Mouse (Mus musculus): ENCODE measurements around the gene Zfp865. TPM values are rescaled to one million over a fixed set of nuclear protein-coding genes. Genes with fewer than 3 reads are reported as not detected.

Gene Zfp865
- total RNA-seq, 2 experiments from 2014 or later = 11.5 to 14.0 TPM

- DNase-seq = no peak
These were observed 60.6 kb downstream of the Zfp865 start for GRCm38 (mm10) chr7:5080815-5081214.

- no peak for DNase-seq
These were observed 61.1 kb downstream of the Zfp865 start for GRCm38 (mm10) chr7:5081241-5081640.

GRCm38 (mm10) chr7:5081939-5082338, 61.8 kb downstream of the Zfp865 start:
- DNase-seq = no peak

DNA sequence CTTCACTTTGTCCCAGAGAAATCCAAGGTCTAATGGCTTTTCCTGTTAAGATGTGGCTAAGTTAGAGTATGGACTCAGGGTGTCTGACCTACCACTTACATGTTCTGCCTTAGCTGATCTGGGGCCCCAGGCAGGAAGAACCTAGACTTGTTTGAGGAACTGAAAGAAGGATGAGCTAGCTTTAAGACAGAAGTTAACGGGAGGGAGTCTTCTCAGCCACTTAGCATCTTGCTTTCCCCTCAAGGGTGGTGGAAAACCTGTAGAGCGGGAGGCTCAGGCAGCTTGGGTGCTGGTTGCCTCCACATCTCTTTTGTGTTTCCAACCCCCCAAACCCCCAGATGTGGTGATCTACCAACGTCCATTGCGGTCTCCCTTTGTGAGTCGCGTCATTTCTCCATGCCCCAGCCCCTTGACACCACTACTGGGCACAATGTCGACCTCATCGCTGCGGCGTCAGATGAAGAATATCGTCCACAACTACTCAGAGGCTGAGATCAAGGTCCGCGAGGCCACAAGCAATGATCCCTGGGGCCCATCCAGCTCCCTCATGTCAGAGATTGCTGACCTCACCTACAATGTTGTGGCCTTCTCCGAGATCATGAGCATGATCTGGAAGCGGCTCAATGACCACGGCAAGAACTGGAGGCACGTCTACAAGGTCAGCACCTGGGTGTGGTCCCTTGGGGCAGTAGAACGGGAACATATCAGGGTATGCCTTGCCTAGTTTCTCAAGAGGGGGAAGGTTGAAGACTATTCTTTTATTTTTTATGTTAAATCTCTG, 63.3 kb downstream of the Zfp865 start:
- DNase-seq = peak in 1 of 2 experiments; percentile 43

GRCm38 (mm10) chr7:5085512-5085911, 65.3 kb downstream of the Zfp865 start:
- DNase-seq = no peak

Other genes starting within 250 kb of the Zfp865 start
- gene Fam71e2, start 249.1 kb upstream of the Zfp865 start, total RNA-seq (2021) = not detected
- not detected for gene Il11, start 237.5 kb upstream of the Zfp865 start, total RNA-seq (2021)
- gene Tmem190, start 237.4 kb upstream of the Zfp865 start, total RNA-seq (2021) = not detected
- gene Tmem238, start 230.7 kb upstream of the Zfp865 start, total RNA-seq (2021) = 1 to 10 TPM; 2.4 to 5.4 TPM
- gene Rpl28, start 227.5 kb upstream of the Zfp865 start, total RNA-seq (2021) = 100 to 1,000 TPM; 468 to 578 TPM
- 100 to 1,000 TPM in 1 of 2 experiments, 10 to 100 TPM in 1; 93.4 to 105 TPM for gene Ube2s, start 207.8 kb upstream of the Zfp865 start, total RNA-seq (2021)
- not detected for gene Shisa7, start 175.7 kb upstream of the Zfp865 start, total RNA-seq (2021)
- 1 to 10 TPM; 3.5 to 6.3 TPM for gene Isoc2b, start 150.1 kb upstream of the Zfp865 start, total RNA-seq (2021)
- 10 to 100 TPM; 55.3 to 57.3 TPM for gene Isoc2a, start 143.2 kb upstream of the Zfp865 start, total RNA-seq (2021)
- gene Gm36210, start 113.9 kb upstream of the Zfp865 start, total RNA-seq (2021) = not detected
- 1 to 10 TPM; 5.3 to 6.4 TPM for gene Zfp628, start 105.2 kb upstream of the Zfp865 start, total RNA-seq (2021)
- gene Nat14, start 98.3 kb upstream of the Zfp865 start, total RNA-seq (2021) = 1 to 10 TPM; 4.2 to 6.1 TPM
- gene Ssc5d, start 94.6 kb upstream of the Zfp865 start, total RNA-seq (2021) = 1 to 10 TPM; 2.0 to 2.4 TPM
- 10 to 100 TPM; 25.9 to 30.0 TPM for gene Sbk2, start 56.0 kb upstream of the Zfp865 start, total RNA-seq (2021)
- 10 to 100 TPM; 37.3 to 39.0 TPM for gene Sbk3, start 49.2 kb upstream of the Zfp865 start, total RNA-seq (2021)
- 10 to 100 TPM; 11.0 to 12.6 TPM for gene Zfp579, start 24.2 kb upstream of the Zfp865 start, total RNA-seq (2021)
- gene Zfp524, start 6.0 kb upstream of the Zfp865 start, total RNA-seq (2021) = 10 to 100 TPM in 1 of 2 experiments, 1 to 10 TPM in 1; 9.2 to 11.8 TPM
- 10 to 100 TPM; 16.2 to 17.0 TPM for gene Fiz1, start 5.7 kb upstream of the Zfp865 start, total RNA-seq (2021)
- not detected for gene Gm44973, start 4.9 kb upstream of the Zfp865 start, total RNA-seq (2021)
- under 1 TPM in 1 of 2 experiments, not detected in 1; 0.20 TPM for gene Ccdc106, start 177 bp downstream of the Zfp865 start, total RNA-seq (2021)
- not detected for gene 4632433K11Rik, start 13.7 kb downstream of the Zfp865 start, total RNA-seq (2021)
- gene Zfp784, start 18.1 kb downstream of the Zfp865 start, total RNA-seq (2021) = 1 to 10 TPM; 5.1 to 5.5 TPM
- gene Zfp580, start 31.2 kb downstream of the Zfp865 start, total RNA-seq (2021) = 1 to 10 TPM; 4.2 TPM
- 10 to 100 TPM; 67.1 to 68.1 TPM for gene U2af2, start 41.8 kb downstream of the Zfp865 start, total RNA-seq (2021)
- 100 to 1,000 TPM; 183 to 191 TPM for gene Epn1, start 59.9 kb downstream of the Zfp865 start, total RNA-seq (2021)
- gene Rfpl4, start 96.6 kb downstream of the Zfp865 start, total RNA-seq (2021) = not detected
- gene Rasl2-9, start 105.6 kb downstream of the Zfp865 start, total RNA-seq (2021) = 1 to 10 TPM; 7.5 to 8.3 TPM
- not detected for gene Vmn1r55, start 129.3 kb downstream of the Zfp865 start, total RNA-seq (2021)
- not detected for gene Vmn1r56, start 176.4 kb downstream of the Zfp865 start, total RNA-seq (2021)
- gene Vmn1r57, start 198.1 kb downstream of the Zfp865 start, total RNA-seq (2021) = not detected